Mouse (Mus musculus): ENCODE results near the gene Gm37240. TPM values are rescaled to one million over a fixed set of nuclear protein-coding genes. Genes with fewer than 3 reads are reported as not detected.

The Gm37240 gene
- total RNA-seq, 2 experiments from 2014 or later = 0.66 to 1.3 TPM

GRCm38 (mm10) chr3:84686799-84687487 lies 1200.4 kb downstream of the Gm37240 start:
- intact Hi-C loops (cut with DNase I) = no loop called here
- no peak for DNase-seq (ENCODE audit: low spot score in 2 of 2)

GRCm38 (mm10) chr3:84686294-84686672 lies 1201.0 kb downstream of the Gm37240 start:
- no peak for DNase-seq (ENCODE audit: low spot score in 2 of 2)
- intact Hi-C loops (cut with DNase I) = no loop called here

GRCm38 (mm10) chr3:84685662-84686293 lies 1201.5 kb downstream of the Gm37240 start:
- intact Hi-C loops (cut with DNase I) = no loop called here
- DNase-seq (ENCODE audit: low spot score in 2 of 2) = no peak

GRCm38 (mm10) chr3:84683788-84684187 lies 1203.5 kb downstream of the Gm37240 start:
- intact Hi-C loops (cut with DNase I) = no loop called here
- DNase-seq (ENCODE audit: low spot score in 2 of 2) = no peak

GRCm38 (mm10) chr3:84681699-84682098 lies 1205.6 kb downstream of the Gm37240 start:
- no peak for DNase-seq (ENCODE audit: low spot score in 2 of 2)
- intact Hi-C loops (cut with DNase I) = no loop called here

GRCm38 (mm10) chr3:84680062-84680461 lies 1207.3 kb downstream of the Gm37240 start:
- no peak for DNase-seq (ENCODE audit: low spot score in 2 of 2)
- intact Hi-C loops (cut with DNase I) = no loop called here

- DNase-seq (ENCODE audit: low spot score in 2 of 2) = no peak
- intact Hi-C loops (cut with DNase I) = no loop called here
Measured at GRCm38 (mm10) chr3:84679542-84679941, 1207.8 kb downstream of the Gm37240 start.

- DNase-seq (ENCODE audit: low spot score in 2 of 2) = no peak
- intact Hi-C loops (cut with DNase I) = no loop called here
Measured at GRCm38 (mm10) chr3:84678891-84679290, 1208.4 kb downstream of the Gm37240 start.

- intact Hi-C loops (cut with DNase I) = no loop called here
- DNase-seq (ENCODE audit: low spot score in 2 of 2) = no peak
Measured at GRCm38 (mm10) chr3:84675710-84676109, 1211.6 kb downstream of the Gm37240 start.

- intact Hi-C loops (cut with DNase I) = no loop called here
- no peak for DNase-seq (ENCODE audit: low spot score in 2 of 2)
Measured at GRCm38 (mm10) chr3:84673552-84673951, 1213.8 kb downstream of the Gm37240 start.

- intact Hi-C loops (cut with DNase I) = no loop called here
- no peak for DNase-seq (ENCODE audit: low spot score in 2 of 2)
Measured at GRCm38 (mm10) chr3:84672136-84672535, 1215.2 kb downstream of the Gm37240 start.

GRCm38 (mm10) chr3:84668957-84669356 lies 1218.4 kb downstream of the Gm37240 start:
- intact Hi-C loops (cut with DNase I) = no loop called here
- no peak for DNase-seq (ENCODE audit: low spot score in 2 of 2)

GRCm38 (mm10) chr3:84665255-84666073 lies 1221.9 kb downstream of the Gm37240 start:
- DNase-seq (ENCODE audit: low spot score in 2 of 2) = no peak
- intact Hi-C loops (cut with DNase I) = no loop called here

GRCm38 (mm10) chr3:84664686-84665085 lies 1222.6 kb downstream of the Gm37240 start:
- intact Hi-C loops (cut with DNase I) = no loop called here
- DNase-seq (ENCODE audit: low spot score in 2 of 2) = no peak

- intact Hi-C loops (cut with DNase I) = no loop called here
Measured at GRCm38 (mm10) chr3:84663858-84664257, 1223.5 kb downstream of the Gm37240 start.

GRCm38 (mm10) chr3:84663079-84663478 lies 1224.2 kb downstream of the Gm37240 start:
- DNase-seq (ENCODE audit: low spot score in 2 of 2) = no peak
- intact Hi-C loops (cut with DNase I) = no loop called here

More at GRCm38 (mm10) chr3:84663858-84664257, 1223.5 kb downstream of the Gm37240 start:
- DNase-seq (ENCODE audit: low spot score in 2 of 2) = no peak

GRCm38 (mm10) chr3:84660380-84660779 lies 1226.9 kb downstream of the Gm37240 start:
- intact Hi-C loops (cut with DNase I) = no loop called here
- DNase-seq (ENCODE audit: low spot score in 2 of 2) = no peak

GRCm38 (mm10) chr3:84658872-84659271 lies 1228.4 kb downstream of the Gm37240 start:
- intact Hi-C loops (cut with DNase I) = no loop called here

GRCm38 (mm10) chr3:84658017-84658416 lies 1229.3 kb downstream of the Gm37240 start:
- DNase-seq (ENCODE audit: low spot score in 2 of 2) = no peak
- intact Hi-C loops (cut with DNase I) = no loop called here

More at GRCm38 (mm10) chr3:84658872-84659271, 1228.4 kb downstream of the Gm37240 start:
- no peak for DNase-seq (ENCODE audit: low spot score in 2 of 2)

GRCm38 (mm10) chr3:84657240-84657639 lies 1230.1 kb downstream of the Gm37240 start:
- no peak for DNase-seq (ENCODE audit: low spot score in 2 of 2)
- intact Hi-C loops (cut with DNase I) = no loop called here

Data from left cerebral cortex, postnatal 36 days (tissue).